Mouse (Mus musculus): Measurements from ENCODE around the gene Msh5.

- TF ChIP-seq MAFK (IDR thresholded peaks at IDR 0.05; ENCODE audit: insufficient read depth, low read depth, low read length) (no peak), HCFC1 (IDR thresholded peaks at IDR 0.05; ENCODE audit: borderline replicate concordance, insufficient read depth, low read length) (no peak), CHD2 (IDR thresholded peaks at IDR 0.05; ENCODE audit: low read depth, low read length) (no peak)
These were observed 37.0 kb downstream of the Msh5 start for GRCm38 (mm10) chr17:35009586-35009985.
